Mouse (Mus musculus) small intestine, adult 2 months (tissue): ENCODE results near the gene Mrpl28. TPM values are rescaled to one million over a fixed set of nuclear protein-coding genes. Genes with fewer than 3 reads are reported as not detected.
"Not testable (repeated sequence)": the region's sequence is repeated elsewhere in the genome, so short reads cannot be mapped to it uniquely, and the experiment has no call there.

Source experiments
- H3K27ac ChIP-seq: fragments of 200-500 bp; 2 replicates; pipeline ENCODE4 v1.5.1; 2012; ENCODE audit warnings: low read depth, low read length, control low read depth, inconsistent platforms; ENCODE audit not compliant: insufficient read depth
- H3K27me3 ChIP-seq: fragments of 200-500 bp; 2 replicates; pipeline ENCODE4 v1.6.1; 2012; ENCODE audit warnings: mild to moderate bottlenecking, moderate library complexity, low read length, inconsistent platforms; ENCODE audit not compliant: control insufficient read depth, insufficient read depth
- H3K36me3 ChIP-seq: fragments of 200-500 bp; 2 replicates; pipeline ENCODE4 v1.6.1; 2012; ENCODE audit warnings: mild to moderate bottlenecking, low read length, control low read depth, inconsistent platforms; ENCODE audit not compliant: control insufficient read depth, insufficient read depth
- H3K4me1 ChIP-seq: fragments of 200-500 bp; 2 replicates; pipeline ENCODE4 v1.6.1; 2012; ENCODE audit warnings: low read length, inconsistent platforms, mixed read lengths; ENCODE audit not compliant: control insufficient read depth, insufficient read depth, insufficient read length
- H3K4me3 ChIP-seq: fragments of 200-500 bp; 2 replicates; pipeline ENCODE4 v1.5.1; 2012; ENCODE audit warnings: low read depth, mild to moderate bottlenecking, control low read depth, inconsistent platforms, low read length, moderate library complexity
- CTCF ChIP-seq: fragments of 200-500 bp; IDR thresholded peaks from 2 replicates; pipeline ENCODE4 v1.5.1; 2012; ENCODE audit warnings: low read depth, mild to moderate bottlenecking, control low read depth, inconsistent platforms, low read length, moderate library complexity, mixed read lengths; ENCODE audit not compliant: insufficient replicate concordance, insufficient read length; ENCODE audit errors: extremely low read depth
- POLR2A ChIP-seq: fragments of 200-500 bp; IDR thresholded peaks from 2 replicates; pipeline ENCODE4 v1.6.1; 2012; ENCODE audit warnings: low read depth, mild to moderate bottlenecking, control low read depth, inconsistent platforms, low read length, moderate library complexity
- WGBS: fragments of 180-500 bp; shearing (Covaris S2); methylation state at CpG from one replicate; pipeline ENCODE4 v1.1.7; 2018; 5-methylcytosine and 5-hydroxymethylcytosine counted together
- polyA plus RNA-seq: library from polyadenylated mRNA; depleted of rRNA; stranded (reverse); fragments of >200 nt; gene quantifications from 2 replicates; pipeline ENCODE4 v1.2.3, GENCODE M21; 2012

The Mrpl28 gene
- polyA plus RNA-seq, 1 experiment = 82.5 TPM

GRCm38 (mm10) chr17:26095121-26095740, 28.1 kb upstream of the Mrpl28 start, which contains the start of gene Nme4:
TSS of gene Nme4 (minus strand) at chr17:26095602.
- H3K27ac ChIP-seq = no peak within 1 kb of the TSS
- no peaks in the 10 kb centered on the region for H3K4me1 ChIP-seq
- TF ChIP-seq CTCF = no peak
- H3K4me3 ChIP-seq = peak within 1 kb of the TSS; percentile 74
- under 1% methylated on average over 47 of the region's 47 CpGs for WGBS
- H3K27me3 ChIP-seq = no peaks in the 10 kb centered on the region
- H3K36me3 ChIP-seq = no peaks in the 10 kb centered on the region

DNA sequence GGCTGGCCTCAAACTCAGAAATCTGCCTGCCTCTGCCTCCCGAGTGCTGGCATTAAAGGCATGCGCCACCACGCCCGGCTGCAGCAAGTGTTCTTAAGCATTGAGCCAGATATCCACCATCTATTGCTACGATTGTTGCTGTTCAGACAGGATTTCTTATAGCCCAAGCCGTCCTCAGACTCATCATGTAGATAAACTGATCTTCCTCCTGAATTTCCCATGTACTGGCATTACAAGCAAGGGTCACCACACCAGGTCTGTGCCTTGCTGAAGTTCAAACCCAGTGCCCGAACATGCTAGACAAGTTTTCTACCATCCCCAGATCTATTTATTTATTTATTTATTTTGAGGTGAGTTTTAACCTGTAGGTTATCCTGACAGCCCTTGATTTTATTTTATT, 24.8 kb upstream of the Mrpl28 start:
- Histone ChIP-seq H3K27ac (no peak overlapping the region), H3K4me3 (no peak overlapping the region), H3K27me3 (no peaks in the 10 kb centered on the region), H3K36me3 (no peaks in the 10 kb centered on the region), H3K4me1 (no peaks in the 10 kb centered on the region)
- no peak for TF ChIP-seq CTCF
- no peak for TF ChIP-seq POLR2A
- 82% methylated on average over 7 of the region's 7 CpGs for WGBS

DNA sequence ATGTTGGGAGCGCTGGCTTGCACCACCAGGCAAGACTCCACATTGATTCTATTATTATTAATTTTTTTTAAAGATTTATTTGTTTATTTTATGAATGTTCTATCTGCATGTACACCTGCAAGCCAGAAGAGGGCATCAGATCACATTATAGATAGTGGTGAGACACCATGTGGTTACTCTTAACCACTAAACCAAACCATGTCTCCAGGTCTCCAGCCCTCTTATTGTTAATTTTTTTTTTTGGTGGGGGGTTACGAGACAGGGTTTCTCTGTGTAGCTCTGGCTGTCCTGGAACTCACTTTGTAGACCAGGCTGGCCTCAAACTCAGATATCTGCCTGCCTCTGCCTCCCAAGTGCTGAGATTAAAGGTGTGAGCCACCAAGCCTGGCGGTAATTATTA, 24.0 kb upstream of the Mrpl28 start:
- not testable (repeated sequence) for H3K27me3 ChIP-seq, H3K4me1 ChIP-seq, H3K4me3 ChIP-seq, H3K36me3 ChIP-seq, H3K27ac ChIP-seq
- 54% methylated on average over 3 of the region's 3 CpGs for WGBS

GRCm38 (mm10) chr17:26100166-26100565, 23.1 kb upstream of the Mrpl28 start:
- no peak overlapping the region for H3K4me3 ChIP-seq
- WGBS = 51% methylated on average over 2 of the region's 2 CpGs
- H3K4me1 ChIP-seq = no peaks in the 10 kb centered on the region
- TF ChIP-seq CTCF (no peak), POLR2A (no peak)
- H3K27me3 ChIP-seq = no peaks in the 10 kb centered on the region
- H3K27ac ChIP-seq = no peak overlapping the region
- H3K36me3 ChIP-seq = no peaks in the 10 kb centered on the region

- no peak overlapping the region for H3K27ac ChIP-seq
- TF ChIP-seq POLR2A (no peak), CTCF (no peak)
- no peak overlapping the region for H3K4me3 ChIP-seq
- H3K27me3 ChIP-seq = no peaks in the 10 kb centered on the region
- H3K4me1 ChIP-seq = no peaks in the 10 kb centered on the region
- WGBS = 58% methylated on average over 3 of the region's 4 CpGs
- H3K36me3 ChIP-seq = no peaks in the 10 kb centered on the region
These were observed 21.8 kb upstream of the Mrpl28 start for GRCm38 (mm10) chr17:26101478-26101877.

- Histone ChIP-seq H3K36me3 (no peaks in the 10 kb centered on the region), H3K27me3 (no peaks in the 10 kb centered on the region), H3K4me3 (no peak overlapping the region), H3K4me1 (no peaks in the 10 kb centered on the region), H3K27ac (no peak overlapping the region)
- WGBS = 63% methylated on average over 4 of the region's 4 CpGs
- TF ChIP-seq POLR2A = no peak
- TF ChIP-seq CTCF = no peak
These were observed 17.7 kb upstream of the Mrpl28 start for GRCm38 (mm10) chr17:26105619-26106018.

DNA sequence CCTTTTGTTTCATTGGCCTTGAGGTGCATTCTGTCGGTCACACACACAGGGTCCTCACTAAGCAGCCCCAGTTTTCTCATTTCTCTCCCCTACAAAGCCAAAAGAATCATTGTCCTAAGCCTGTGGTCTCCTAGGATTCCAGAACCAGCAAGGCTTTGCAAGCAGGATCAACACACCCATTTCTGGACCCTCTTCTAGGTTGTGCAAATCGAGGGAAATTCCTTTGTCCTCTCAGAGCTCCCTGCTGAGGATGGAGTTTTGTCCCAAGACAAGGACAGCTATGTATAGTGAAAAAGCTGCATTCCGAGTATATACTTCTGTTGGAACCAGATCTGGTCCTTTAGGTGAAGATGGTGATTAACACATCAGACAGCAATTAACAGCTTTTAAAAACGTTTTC, 13.1 kb upstream of the Mrpl28 start:
- Histone ChIP-seq H3K4me1 (no peaks in the 10 kb centered on the region; the same call in 1 of the 2 replicates), H3K4me3 (no peak overlapping the region), H3K27ac (no peak overlapping the region), H3K36me3 (no peaks in the 10 kb centered on the region), H3K27me3 (0 out of 2 replicates have a peak, but pooled peaks cover 3% of the 10 kb centered on the region)
- 54% methylated on average over 4 of the region's 4 CpGs for WGBS
- TF ChIP-seq POLR2A = no peak
- no peak for TF ChIP-seq CTCF

DNA sequence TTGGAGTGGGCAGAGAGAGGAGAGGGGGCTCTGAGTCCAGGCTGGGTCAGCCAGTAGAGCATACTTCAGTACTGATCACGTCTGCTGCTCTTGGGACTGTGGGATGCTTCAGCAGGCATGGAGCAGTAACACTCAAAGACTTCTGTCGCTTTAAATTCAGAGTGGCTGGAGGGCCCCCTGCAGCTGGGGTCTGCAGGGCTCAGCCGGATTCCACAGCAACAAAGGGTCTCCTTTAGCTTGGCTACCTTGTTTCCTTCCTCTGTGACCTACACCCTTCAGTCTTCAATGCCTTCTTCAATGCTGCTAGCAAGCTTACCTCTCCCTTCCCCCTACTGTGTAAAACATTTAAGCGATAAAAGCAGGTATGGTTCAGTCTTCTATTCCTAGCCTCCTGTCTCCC, 12.3 kb upstream of the Mrpl28 start:
- Histone ChIP-seq H3K4me1 (peaks cover 6% of the 10 kb centered on the region; the same call in 1 of the 2 replicates), H3K27ac (no peak overlapping the region), H3K36me3 (no peaks in the 10 kb centered on the region), H3K27me3 (0 out of 2 replicates have a peak, but pooled peaks cover 3% of the 10 kb centered on the region), H3K4me3 (no peak overlapping the region)
- TF ChIP-seq CTCF (no peak), POLR2A (no peak)
- WGBS = 72% methylated on average over 4 of the region's 4 CpGs
